Mouse (Mus musculus) intestine, postnatal 0 days (tissue): Measurements from ENCODE around the gene Tll2. TPM values are rescaled to one million over a fixed set of nuclear protein-coding genes. Genes with fewer than 3 reads are reported as not detected.

Experiments
- ATAC-seq: fragments of 200-750 bp; cut with Nextera tagmentation; 2 replicates; pipeline ENCODE4 v1.8.0; 2017; ENCODE audit warnings: mild to moderate bottlenecking, moderate TSS enrichment, moderate library complexity
- H3K27ac ChIP-seq: fragments of 300-500 bp; sonication (generic); 2 replicates; pipeline ENCODE4 v1.5.1; 2014; ENCODE audit warnings: mild to moderate bottlenecking, low read depth, low read length, moderate library complexity
- H3K27me3 ChIP-seq: fragments of 300-500 bp; sonication (generic); replicated peaks from 2 replicates; pipeline ENCODE4 v1.6.1; 2014; ENCODE audit warnings: low read length, mixed read lengths; ENCODE audit not compliant: control insufficient read depth, insufficient read depth
- H3K36me3 ChIP-seq: fragments of 300-500 bp; sonication (generic); 2 replicates; pipeline ENCODE4 v1.6.1; 2014; ENCODE audit warnings: mild to moderate bottlenecking, moderate library complexity; ENCODE audit not compliant: control insufficient read depth, insufficient read depth
- H3K4me1 ChIP-seq: fragments of 300-500 bp; sonication (generic); replicated peaks from 2 replicates; pipeline ENCODE4 v1.6.1; 2014; ENCODE audit warnings: antibody characterized with exemption, low read length, mixed read lengths; ENCODE audit not compliant: control insufficient read depth, insufficient read depth
- H3K4me2 ChIP-seq: fragments of 300-500 bp; sonication (generic); replicated peaks from 2 replicates; pipeline ENCODE4 v1.6.1; 2014; ENCODE audit warnings: low read depth, mild to moderate bottlenecking, moderate library complexity
- H3K4me3 ChIP-seq: fragments of 300-500 bp; sonication (generic); 2 replicates; pipeline ENCODE4 v1.5.1; 2014; ENCODE audit warnings: low read depth, low read length
- H3K9ac ChIP-seq: fragments of 300-500 bp; sonication (generic); 2 replicates; pipeline ENCODE4 v1.6.1; 2014; ENCODE audit warnings: mild to moderate bottlenecking, low read depth, low read length
- H3K9me3 ChIP-seq: fragments of 300-500 bp; sonication (generic); 2 replicates; pipeline ENCODE4 v1.6.1; 2016; ENCODE audit warnings: mixed run types; ENCODE audit not compliant: control insufficient read depth
- CTCF ChIP-seq: sonication (generic); IDR thresholded peaks from 2 replicates; pipeline ENCODE4 v1.5.1; 2016; ENCODE audit warnings: low read depth, mild to moderate bottlenecking, control low read depth, antibody characterized with exemption, moderate library complexity
- WGBS: fragments of 180-500 bp; shearing (Covaris S2); extraction: QIAGEN DNeasy Blood & Tissue Kit; methylation state at CpG from one replicate; pipeline ENCODE4 v1.1.7; 2014; 5-methylcytosine and 5-hydroxymethylcytosine counted together
- polyA plus RNA-seq: library from polyadenylated mRNA; unstranded; fragments of >200 nt; fragmentation: Nextera tagmentation; extraction: Ambion mirVana; gene quantifications from 2 replicates; pipeline ENCODE4 v1.2.1, GENCODE M21; 2015

The Tll2 gene
- polyA plus RNA-seq, 1 experiment from 2014 or later, result 0.10 TPM

- TF ChIP-seq CTCF, result no peak
- Histone ChIP-seq H3K4me2 (no peak overlapping the region; the same call in 1 of the 2 replicates), H3K4me1 (no peaks in the 10 kb centered on the region), H3K27ac (no peak overlapping the region), H3K9me3 (no peaks in the 10 kb centered on the region), H3K9ac (no peak overlapping the region), H3K27me3 (no peaks in the 10 kb centered on the region), H3K4me3 (no peak overlapping the region), H3K36me3 (no peaks in the 10 kb centered on the region)
- 74% methylated on average over 4 of the region's 4 CpGs for WGBS
- ATAC-seq, result no peak
Measured at GRCm38 (mm10) chr19:41087901-41088300, 118.7 kb downstream of the Tll2 start.

DNA sequence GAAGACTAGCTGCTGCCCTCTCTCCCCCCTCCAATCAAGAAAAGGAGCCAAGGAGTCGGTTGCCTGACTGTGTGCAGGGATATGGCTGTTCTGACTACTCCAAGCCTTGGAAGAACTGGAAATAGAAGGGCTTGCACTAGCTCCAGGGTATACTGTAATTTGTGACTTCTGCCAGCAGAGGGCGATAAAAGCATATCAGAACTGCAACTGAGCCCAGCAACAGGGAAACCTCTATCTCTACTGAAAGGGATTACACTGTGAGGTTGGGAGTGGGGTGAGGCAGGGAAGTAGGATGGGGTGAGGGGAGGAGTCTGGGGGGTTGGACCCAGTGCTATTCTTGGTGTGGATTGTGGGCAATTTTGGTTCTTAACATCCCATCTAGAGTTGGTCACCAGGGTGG, 119.9 kb downstream of the Tll2 start:
- no peaks in the 10 kb centered on the region for H3K36me3 ChIP-seq
- H3K27ac ChIP-seq, result no peak overlapping the region
- no peaks in the 10 kb centered on the region for H3K9me3 ChIP-seq
- no peak overlapping the region for H3K4me2 ChIP-seq
- H3K4me3 ChIP-seq, result no peak overlapping the region
- H3K27me3 ChIP-seq, result no peaks in the 10 kb centered on the region
- ATAC-seq, result no peak
- WGBS, result 0% methylated on average over 2 of the region's 2 CpGs
- no peak overlapping the region for H3K9ac ChIP-seq
- TF ChIP-seq CTCF, result peak; percentile 89
- no peaks in the 10 kb centered on the region for H3K4me1 ChIP-seq

DNA sequence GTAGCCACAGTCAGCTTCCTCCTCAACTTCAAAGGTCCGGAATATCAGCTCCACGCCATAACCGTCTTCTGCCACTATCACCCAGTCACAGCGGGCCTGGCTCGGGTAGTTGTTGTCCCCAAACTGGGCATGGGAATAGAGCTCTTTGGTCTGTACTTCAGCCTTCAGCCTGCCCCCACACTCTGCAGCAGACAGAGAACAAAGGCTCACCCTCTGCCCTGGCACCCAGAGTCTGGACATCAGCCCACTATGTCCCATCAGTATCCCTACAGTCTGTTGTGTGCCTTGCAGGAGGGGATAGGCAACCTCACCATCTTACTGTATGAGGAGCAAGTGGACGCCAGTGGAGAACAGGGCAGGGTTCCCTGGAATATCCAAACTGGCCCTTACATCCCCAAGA, 120.3 kb downstream of the Tll2 start:
- Histone ChIP-seq H3K27me3 (no peaks in the 10 kb centered on the region), H3K4me3 (no peak overlapping the region), H3K9me3 (no peaks in the 10 kb centered on the region), H3K4me2 (no peak overlapping the region), H3K27ac (no peak overlapping the region), H3K4me1 (no peaks in the 10 kb centered on the region), H3K9ac (no peak overlapping the region), H3K36me3 (no peaks in the 10 kb centered on the region)
- TF ChIP-seq CTCF, result no peak
- WGBS, result 83% methylated on average over 6 of the region's 6 CpGs
- no peak for ATAC-seq

DNA sequence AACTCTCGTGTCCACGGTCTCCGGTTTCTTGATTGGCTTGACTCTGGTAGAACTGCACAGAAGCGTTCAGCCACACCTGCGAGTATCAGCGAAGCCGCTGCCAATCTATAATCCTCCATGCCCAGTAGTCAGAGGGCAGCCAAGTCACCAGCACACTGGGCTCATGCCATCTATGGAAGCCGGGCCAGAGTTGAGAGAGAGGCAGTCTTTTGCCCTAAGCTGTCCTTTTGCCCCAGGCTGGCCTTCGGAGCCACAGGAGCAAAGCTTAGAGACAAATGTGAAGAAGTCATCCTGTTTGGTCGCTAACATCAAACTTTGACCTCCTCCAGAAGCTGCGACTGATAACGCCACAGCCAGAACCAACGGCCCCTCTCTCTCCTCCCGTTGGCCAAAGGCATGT, 123.0 kb downstream of the Tll2 start:
- no peak for ATAC-seq
- no peak overlapping the region for H3K4me3 ChIP-seq
- H3K4me2 ChIP-seq, result no peak overlapping the region
- H3K4me1 ChIP-seq, result no peaks in the 10 kb centered on the region
- 77% methylated on average over 14 of the region's 14 CpGs for WGBS
- TF ChIP-seq CTCF, result no peak
- no peak overlapping the region for H3K9ac ChIP-seq
- no peak overlapping the region for H3K27ac ChIP-seq
- no peaks in the 10 kb centered on the region for H3K36me3 ChIP-seq
- no peaks in the 10 kb centered on the region for H3K27me3 ChIP-seq
- no peaks in the 10 kb centered on the region for H3K9me3 ChIP-seq

GRCm38 (mm10) chr19:41081589-41081988, 125.0 kb downstream of the Tll2 start:
- Histone ChIP-seq H3K4me2 (no peak overlapping the region), H3K27ac (no peak overlapping the region), H3K4me1 (no peaks in the 10 kb centered on the region), H3K27me3 (no peaks in the 10 kb centered on the region), H3K36me3 (no peaks in the 10 kb centered on the region), H3K4me3 (no peak overlapping the region), H3K9ac (no peak overlapping the region), H3K9me3 (no peaks in the 10 kb centered on the region)
- no peak for ATAC-seq
- WGBS, result 77% methylated on average over 3 of the region's 3 CpGs
- TF ChIP-seq CTCF, result no peak

- no peaks in the 10 kb centered on the region for H3K36me3 ChIP-seq
- no peaks in the 10 kb centered on the region for H3K9me3 ChIP-seq
- no peak for TF ChIP-seq CTCF
- no peak within 1 kb of the TSS for H3K9ac ChIP-seq
- 88% methylated on average over 3 of the region's 3 CpGs for WGBS
- no peak within 1 kb of the TSS for H3K27ac ChIP-seq
- H3K4me2 ChIP-seq, result no peak within 1 kb of the TSS
- no peak for ATAC-seq
- no peak within 1 kb of the TSS for H3K4me3 ChIP-seq
- no peaks in the 10 kb centered on the region for H3K4me1 ChIP-seq
- no peaks in the 10 kb centered on the region for H3K27me3 ChIP-seq
Measured at GRCm38 (mm10) chr19:41076906-41077305, 129.7 kb downstream of the Tll2 start, which contains the start of gene Opalin. TSS of gene Opalin (minus strand) at chr19:41077113.

DNA sequence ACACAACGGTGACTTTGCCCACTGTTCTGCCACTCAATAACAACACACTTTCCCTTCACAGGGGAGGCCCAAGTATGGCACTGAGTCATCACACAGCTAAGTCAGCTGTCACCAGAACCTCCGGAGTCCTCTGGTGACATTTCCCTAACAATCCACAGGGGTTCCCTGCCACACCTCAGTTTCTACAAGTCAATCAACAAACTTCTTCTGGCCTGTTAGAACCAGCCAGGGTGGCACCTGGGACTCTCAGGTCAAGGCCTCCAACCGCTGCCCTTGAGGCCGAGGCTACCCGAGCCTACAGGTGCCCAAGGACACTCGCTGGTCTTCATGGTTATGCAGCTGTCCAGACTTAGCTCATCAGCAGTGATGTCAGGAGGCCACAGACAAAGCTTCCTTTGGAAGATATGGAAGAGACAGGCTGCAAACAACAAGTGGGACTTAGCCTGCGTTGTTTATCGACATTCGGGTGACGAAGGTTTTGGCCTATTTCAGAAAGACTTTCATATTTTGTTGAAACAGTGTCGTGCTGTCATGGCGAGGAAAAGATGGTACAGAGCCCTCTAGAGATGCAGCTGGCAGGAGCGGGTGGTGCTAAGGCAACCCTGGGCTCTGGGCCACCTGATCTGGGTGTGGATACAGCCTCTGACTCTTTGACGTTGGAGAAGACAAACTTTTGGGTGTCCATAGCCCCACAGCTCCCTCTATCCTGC, 132.7 kb downstream of the Tll2 start:
- no peaks in the 10 kb centered on the region for H3K9me3 ChIP-seq
- no peak for TF ChIP-seq CTCF
- H3K4me1 ChIP-seq, result no peaks in the 10 kb centered on the region
- H3K27ac ChIP-seq, result no peak overlapping the region
- no peak overlapping the region for H3K4me2 ChIP-seq
- H3K27me3 ChIP-seq, result no peaks in the 10 kb centered on the region
- no peak for ATAC-seq
- H3K36me3 ChIP-seq, result no peaks in the 10 kb centered on the region
- no peak overlapping the region for H3K9ac ChIP-seq
- H3K4me3 ChIP-seq, result no peak overlapping the region
- 77% methylated on average over 14 of the region's 14 CpGs for WGBS
